Mouse (Mus musculus) testis, postnatal 14 days (tissue): ENCODE results near the gene Cnot6.

Experiments
- DNase-seq: peaks from one replicate; pipeline ENCODE4 v3.0.0; 2021; ENCODE audit warnings: low spot score

Cnot6 gene

DNA sequence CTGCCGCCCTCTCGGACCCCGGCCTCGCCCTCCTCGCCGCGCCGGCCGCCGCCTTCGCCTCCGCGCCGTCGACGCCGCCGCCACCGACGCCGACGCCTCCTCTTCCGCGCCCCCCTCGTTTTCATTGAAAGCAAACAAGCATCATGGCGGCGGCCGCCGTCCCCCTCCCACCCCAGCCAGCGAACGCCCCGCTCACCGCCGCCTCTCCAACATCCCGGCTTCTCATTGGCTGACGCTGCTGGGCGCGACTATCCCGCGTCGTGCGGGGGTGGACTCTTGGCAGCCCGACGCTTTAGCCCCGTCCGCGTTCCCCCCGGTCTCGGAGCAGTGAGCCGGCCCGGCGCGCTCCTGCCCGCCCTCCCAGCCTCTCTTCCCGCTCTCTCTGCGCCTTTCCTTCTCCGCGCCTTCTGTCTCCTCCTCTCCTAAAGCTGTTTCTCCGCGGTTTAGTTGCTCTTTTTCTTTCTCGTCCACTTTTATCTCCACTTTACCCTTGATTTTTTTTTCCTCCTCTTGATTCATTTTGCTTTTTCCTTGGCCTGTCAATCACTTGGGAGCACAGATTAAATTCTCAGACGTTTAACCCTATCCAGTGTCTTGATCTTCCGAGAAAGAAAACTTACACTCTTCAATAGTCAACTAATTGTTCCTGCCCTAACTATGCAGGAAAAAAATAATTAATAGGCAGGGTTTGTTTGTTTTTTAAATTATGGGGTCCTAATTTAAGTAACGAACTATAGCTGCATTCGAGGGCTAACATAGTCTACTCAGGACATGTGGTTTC lies at the start of gene Cnot6:
Cnot6 (minus strand) TSS at position 169 of the 781 bp plus-strand sequence.
- peak; percentile 98 for DNase-seq

DNA sequence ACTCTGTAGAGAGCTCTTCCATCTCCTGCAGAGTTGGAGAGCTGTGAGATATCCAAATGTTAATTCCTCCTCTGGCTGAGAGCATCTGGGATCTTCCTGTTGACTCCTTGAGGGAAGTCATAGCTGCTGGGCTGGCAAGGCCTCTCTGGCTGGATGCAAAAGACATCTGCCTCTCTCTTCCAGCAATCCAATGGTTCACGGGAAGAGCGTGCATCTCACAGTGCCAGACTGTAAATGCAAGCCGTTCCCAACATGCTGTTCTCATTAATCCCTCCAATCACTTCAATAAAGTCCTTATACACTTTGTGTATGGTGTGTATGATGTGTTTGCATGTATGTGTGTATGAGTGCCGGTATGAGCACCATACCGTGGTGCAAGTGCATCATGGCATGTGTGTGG lies 48.6 kb upstream of the Cnot6 start:
- DNase-seq: no peak

- DNase-seq: no peak
Observed at GRCm38 (mm10) chr11:49758096-49758495, 45.6 kb upstream of the Cnot6 start.

DNA sequence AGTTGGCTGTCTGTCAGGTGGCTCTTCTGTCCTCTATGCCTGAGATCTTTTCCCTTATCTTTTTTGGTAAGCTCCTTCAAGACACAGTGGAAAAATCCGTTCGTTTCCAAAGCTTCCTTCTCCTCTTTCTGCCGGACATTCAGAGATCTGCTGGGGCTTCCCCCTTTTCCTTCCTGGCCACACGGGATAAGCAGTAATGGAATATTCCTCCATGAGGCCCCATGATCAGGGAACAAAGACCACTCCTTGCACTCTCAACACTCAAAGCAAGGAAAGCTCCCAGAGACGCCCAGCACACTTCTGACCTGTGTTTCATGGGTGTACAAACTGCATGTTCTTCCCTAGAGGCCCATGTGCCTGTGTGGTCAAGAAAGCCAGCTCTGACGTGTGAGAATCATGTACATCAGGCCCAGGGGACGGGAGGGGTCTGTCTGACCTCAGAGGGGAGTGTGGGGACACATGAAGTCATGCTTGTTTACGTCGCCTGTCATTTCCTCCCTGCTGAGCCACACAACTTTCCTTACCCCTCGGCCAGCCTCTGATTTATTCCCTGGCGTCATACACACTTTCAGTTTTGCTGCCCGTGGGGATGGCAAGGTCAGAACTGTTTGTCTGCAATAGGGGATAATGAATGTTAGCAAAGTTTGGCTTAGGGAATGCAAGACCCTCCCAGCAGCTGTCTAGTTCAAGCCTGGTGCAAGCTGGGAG lies 42.6 kb upstream of the Cnot6 start:
- DNase-seq: no peak

DNA sequence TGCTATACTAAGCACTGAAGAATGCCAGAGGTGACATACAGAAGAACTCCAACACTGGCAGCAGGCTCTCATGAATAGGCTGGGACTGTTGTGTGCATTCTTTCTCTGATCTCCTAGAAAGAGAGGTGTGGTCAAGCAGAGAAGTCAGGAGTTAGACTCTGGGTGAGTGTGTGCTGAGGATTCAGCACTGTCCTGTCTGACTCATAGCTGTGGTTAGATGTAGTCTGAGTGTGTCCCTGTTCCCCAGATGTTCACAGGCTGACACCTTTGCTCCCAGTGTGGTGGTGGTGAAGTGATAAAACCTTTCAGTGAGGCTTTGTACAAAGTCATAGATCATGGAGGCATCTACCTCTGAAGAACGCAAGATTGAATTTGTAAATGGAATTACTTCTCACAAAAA lies 34.2 kb upstream of the Cnot6 start:
- DNase-seq: no peak

- no peak for DNase-seq
Observed at GRCm38 (mm10) chr11:49745839-49746238, 33.3 kb upstream of the Cnot6 start.

- no peak for DNase-seq
Observed at GRCm38 (mm10) chr11:49744981-49745380, 32.5 kb upstream of the Cnot6 start.

- DNase-seq: no peak
Observed at GRCm38 (mm10) chr11:49743634-49744033, 31.1 kb upstream of the Cnot6 start.

DNA sequence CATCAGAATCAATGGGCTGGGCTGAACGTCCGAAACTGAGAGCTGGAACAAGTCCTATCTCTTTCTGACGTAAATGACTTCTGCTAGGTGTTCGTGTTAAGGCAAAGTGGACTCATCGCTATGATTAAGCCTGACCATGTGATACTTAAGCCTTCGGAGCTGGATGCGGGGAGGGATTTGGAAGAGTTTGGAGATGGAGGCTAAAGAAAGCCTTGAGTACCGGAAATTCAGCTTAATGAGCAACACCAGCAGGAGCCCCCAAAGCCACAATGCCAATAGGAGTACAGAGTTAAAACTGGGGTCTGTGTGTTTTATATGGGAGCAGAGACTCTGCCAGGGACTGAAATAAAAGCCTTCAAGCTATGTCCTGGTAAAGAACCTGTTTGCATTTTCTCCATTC lies 29.7 kb upstream of the Cnot6 start:
- DNase-seq: no peak

DNA sequence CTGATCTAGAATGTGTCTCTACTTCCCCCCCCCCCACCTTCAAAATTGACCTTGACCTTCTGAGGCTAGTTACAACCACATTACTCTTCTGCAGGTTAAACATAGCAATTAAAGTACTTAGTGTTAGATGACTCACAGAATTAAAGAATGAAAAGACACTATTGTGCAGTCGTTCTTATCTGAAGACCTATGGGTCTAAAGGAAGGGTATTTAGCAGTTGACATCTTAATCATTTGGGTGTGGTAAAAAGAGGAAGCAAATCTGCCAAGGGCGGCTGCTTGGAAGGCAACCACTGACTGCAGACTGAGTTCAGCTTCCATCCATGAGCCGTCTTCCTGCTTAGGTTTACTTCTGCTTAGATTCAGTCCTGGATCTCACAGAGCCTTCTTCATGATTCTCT lies 27.3 kb upstream of the Cnot6 start:
- DNase-seq: no peak

DNA sequence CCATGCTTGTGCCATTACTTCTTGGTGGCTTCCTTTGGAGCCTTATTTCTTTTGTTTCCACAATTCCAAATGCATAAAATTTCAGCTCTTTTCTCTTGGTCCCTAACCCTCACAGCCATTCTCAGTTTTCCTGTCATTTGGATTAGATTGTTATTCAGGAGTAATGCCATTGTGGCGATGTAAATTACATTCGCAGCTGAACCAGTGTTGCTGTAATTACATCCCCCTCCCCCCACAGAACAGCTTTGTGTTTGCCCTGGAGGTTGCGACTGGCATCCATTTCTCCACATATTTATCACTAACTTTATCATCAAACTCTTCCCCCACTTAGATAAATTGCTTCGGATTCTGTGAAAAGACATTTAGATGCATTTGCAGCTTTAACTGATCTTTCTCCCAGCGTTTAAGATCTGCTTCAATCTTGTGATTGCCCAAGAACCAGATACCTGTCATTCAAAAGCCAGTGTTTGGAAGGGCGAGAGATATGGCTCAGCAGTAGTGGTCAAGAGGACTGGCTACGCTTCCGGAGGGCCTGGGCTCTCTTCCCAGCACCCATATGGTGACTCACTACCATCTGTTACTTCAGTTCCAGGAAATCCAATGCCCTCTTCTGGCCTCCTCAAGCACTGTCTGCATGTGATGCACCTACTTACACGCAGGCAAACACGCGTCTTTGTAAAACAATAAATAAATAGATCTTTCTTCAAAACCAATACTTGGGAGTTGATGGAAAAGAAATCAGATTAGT lies 26.3 kb upstream of the Cnot6 start:
- no peak for DNase-seq

- DNase-seq: no peak
Observed at GRCm38 (mm10) chr11:49737625-49738024, 25.1 kb upstream of the Cnot6 start.

GRCm38 (mm10) chr11:49734771-49735170 lies 22.2 kb upstream of the Cnot6 start:
- DNase-seq: no peak

DNA sequence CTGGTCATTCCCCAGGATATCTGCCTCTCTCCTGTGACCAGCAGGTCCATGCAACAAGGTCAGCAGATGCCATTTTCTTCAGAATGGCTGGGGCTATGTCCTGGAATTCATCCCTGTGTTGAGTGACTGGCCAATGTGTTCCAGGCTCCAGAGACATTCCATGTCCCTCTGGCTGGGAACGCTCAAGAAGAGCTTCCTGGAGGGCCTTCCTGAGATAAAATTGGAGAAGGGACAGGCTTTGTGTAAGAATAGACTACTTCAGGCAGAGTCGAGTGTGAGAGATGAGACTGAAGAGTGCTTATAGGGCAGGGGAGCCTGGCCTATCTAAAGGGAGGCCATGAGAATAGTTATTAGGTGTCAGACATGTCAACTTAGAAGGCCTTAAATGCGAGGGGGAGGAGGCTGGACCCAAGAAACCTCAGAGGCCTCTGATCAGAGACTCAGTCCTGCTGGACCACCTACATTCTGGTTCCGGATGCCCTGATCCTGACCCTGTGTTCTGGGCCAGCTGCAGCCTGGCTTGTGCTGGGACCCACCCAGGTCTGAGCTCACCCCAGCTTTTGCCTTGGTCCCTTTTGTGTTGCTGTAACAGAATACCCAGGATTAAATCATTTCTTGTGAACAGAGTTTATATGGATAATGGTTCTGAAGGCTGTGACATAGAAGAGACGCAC lies 17.9 kb upstream of the Cnot6 start:
- DNase-seq: no peak

DNA sequence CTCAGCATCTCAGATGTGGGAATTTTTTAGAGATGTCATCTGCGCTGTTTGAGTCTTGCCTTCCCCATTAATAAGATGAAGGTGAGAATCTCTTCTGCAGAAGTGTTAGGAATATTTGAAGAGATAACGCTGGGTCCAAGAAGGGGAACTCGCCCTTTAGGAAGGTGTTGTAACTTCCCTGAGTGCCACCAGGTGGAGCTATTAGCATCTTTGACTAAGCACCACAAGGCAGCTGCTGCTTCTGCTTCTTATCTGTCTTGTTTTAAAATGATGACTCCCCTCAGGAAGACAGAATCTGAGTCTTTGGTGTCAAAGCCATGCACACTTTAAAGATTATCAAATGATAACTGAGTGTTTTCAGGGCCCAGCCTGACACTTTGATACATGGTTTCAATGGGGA lies 15.4 kb upstream of the Cnot6 start:
- DNase-seq: peak; percentile 33

DNA sequence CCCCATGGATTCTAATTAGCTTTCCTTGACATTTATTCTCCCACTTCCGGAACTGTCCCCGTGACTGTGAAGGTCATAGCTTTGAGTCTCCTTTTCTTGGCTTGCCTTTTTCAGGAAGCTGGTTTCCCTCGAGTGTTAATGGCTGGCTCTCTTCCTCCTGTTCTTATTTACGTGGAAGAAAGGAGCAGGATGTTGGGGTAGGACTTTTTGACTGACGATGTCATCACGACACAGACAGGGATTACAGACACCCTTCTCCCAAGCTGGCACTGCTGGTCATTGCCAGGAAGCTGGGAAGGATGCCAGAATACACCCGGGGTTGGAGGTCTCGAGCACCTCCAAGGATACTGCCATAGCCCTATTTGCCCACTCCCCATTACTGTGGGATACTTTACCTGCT lies 14.3 kb upstream of the Cnot6 start:
- no peak for DNase-seq

DNA sequence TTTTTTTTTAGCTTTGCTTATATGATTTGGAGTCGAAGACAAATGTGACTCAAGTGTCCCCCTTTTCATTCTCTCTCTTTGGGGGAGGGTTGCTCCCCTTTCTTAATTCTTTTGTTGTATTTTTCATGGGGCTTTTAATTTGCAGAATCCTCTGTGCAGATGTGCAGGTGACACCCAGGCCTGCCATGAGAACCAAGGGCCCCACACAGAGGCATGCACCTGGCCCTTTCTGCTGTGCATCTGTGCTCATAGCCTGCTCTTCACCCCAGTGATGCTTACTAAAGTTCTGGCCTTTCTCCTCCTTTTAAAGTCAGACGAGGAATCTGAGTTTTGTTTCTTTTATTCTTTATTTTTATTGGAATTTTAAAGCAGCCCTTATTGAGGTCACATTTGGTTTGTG lies 12.2 kb upstream of the Cnot6 start:
- DNase-seq: no peak

DNA sequence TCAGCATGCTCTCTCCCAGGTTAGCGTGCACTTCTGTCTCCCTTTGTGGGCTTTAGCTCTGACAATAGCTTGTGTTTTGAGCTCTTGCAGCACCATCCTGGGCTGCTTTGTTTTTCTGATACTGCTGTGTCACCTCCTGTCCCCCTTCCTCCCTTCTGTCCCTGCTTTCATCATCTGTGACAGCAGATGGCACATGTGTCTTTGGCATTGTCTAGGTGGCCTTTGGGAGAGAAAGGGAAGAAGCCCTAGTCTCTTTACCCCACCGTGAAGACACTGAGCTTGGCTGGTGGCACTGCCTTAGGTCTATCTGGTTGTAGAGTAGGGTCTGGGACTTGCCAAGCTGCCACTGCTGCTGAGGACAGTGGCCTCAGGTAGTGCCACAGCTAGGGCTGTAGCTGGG lies 10.8 kb upstream of the Cnot6 start:
- no peak for DNase-seq

GRCm38 (mm10) chr11:49722692-49723091 lies 10.2 kb upstream of the Cnot6 start:
- no peak for DNase-seq

DNA sequence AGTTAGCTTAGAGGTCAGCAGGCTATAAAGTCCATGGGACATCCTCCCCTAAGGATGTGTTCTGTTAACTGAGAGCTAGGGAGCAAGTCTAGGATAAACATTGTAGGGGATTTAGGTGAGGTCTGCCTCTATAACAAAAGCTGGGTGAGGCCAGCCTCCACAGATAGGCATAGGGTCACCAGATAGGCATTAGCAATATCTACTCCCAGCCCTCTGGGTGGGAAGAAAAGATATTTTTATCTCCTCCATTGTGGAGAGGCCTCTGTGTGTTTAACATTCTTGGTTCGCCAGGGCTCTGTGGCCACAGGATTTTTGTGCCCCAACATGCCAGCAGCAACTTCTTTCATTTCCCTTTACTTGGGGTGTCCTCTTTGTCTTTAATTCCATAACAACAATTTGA lies 8.8 kb upstream of the Cnot6 start:
- no peak for DNase-seq

GRCm38 (mm10) chr11:49719466-49720151 lies 7.1 kb upstream of the Cnot6 start:
- DNase-seq: no peak
